Mouse (Mus musculus) C2C12 (cell line): ENCODE data around the gene Cacna2d3.

Experiments
- CEBPB ChIP-seq: IDR thresholded peaks from one replicate; pipeline ENCODE4 v1.6.1; 2011; ENCODE audit warnings: low read depth, mild to moderate bottlenecking, control low read depth, moderate library complexity
- CTCF ChIP-seq: IDR thresholded peaks from one replicate; pipeline ENCODE4 v1.5.1; 2011; ENCODE audit not compliant: control insufficient read depth, insufficient read depth, insufficient read length
- MYOD1 ChIP-seq: IDR thresholded peaks from one replicate; pipeline ENCODE4 v1.6.1; 2011; ENCODE audit warnings: low read depth; ENCODE audit not compliant: control insufficient read depth, insufficient read length
- MYOG ChIP-seq: IDR thresholded peaks from one replicate; pipeline ENCODE4 v1.6.1; 2011; ENCODE audit not compliant: control insufficient read depth, insufficient read length; ENCODE audit errors: extremely low read depth
- USF1 ChIP-seq: IDR thresholded peaks from one replicate; pipeline ENCODE4 v1.6.1; 2011; ENCODE audit warnings: low read depth, mild to moderate bottlenecking, control low read depth, moderate library complexity

- TF ChIP-seq CTCF (no peak), MYOD1 (no peak), USF1 (no peak), MYOG (no peak), CEBPB (no peak)
Measured at GRCm38 (mm10) chr14:29144184-29144583, 577.5 kb downstream of the Cacna2d3 start.
